Mouse (Mus musculus) layer of hippocampus, postnatal 14 days (tissue): ENCODE data around the gene Ahrr. TPM values are rescaled to one million over a fixed set of nuclear protein-coding genes. Genes with fewer than 3 reads are reported as not detected.

ENCODE experiments used
- DNase-seq, 2 experiments: peaks; one replicate each; pipeline ENCODE4 v3.0.0; 2021 to 2022; ENCODE audit warnings: low spot score in 2 of 2, mixed read lengths in 1 of 2
- long read RNA-seq, 2 experiments: library from polyadenylated mRNA; stranded (forward); transcript quantifications; one replicate each; pipeline ENCODE4 v2.0.0; 2021
- total RNA-seq, 2 experiments: library from RNA; stranded (reverse); gene quantifications; 2 replicates each; pipeline ENCODE4 v1.2.3; 2021

The Ahrr gene
- total RNA-seq: under 1 TPM; 0.85 to 0.93 TPM
- long read RNA-seq, experiment 1: 0 reads
- long read RNA-seq, experiment 2, partial matches to known transcripts: 0 of 2 reads
- long read RNA-seq, experiment 2, other reads (novel, unspliced or antisense): 2 of 2 reads

DNA sequence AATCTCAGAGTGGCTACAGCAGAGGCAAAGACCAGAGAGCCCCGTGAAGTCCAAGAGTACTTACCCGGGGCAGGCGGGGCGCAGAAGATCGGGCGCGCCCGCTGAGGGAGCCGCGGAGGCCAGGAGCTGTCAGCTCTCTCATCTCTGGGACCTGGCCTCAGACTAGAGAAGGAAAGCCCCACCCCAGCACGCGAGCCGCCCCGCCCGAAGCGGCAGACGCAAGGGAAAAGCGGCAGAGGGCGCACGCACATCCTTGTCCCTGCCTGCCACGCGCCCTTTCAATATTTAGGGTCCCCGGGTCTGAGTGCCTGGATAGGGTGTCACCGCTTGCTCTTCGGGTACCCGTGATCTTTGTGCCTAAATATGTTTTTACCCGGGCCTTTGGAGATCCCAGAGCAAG, at the start of gene Ahrr:
TSS of gene Ahrr (minus strand) at position 165 of the 400 bp plus-strand sequence.
- peak in 1 of 2 experiments; percentile 6 for DNase-seq

DNA sequence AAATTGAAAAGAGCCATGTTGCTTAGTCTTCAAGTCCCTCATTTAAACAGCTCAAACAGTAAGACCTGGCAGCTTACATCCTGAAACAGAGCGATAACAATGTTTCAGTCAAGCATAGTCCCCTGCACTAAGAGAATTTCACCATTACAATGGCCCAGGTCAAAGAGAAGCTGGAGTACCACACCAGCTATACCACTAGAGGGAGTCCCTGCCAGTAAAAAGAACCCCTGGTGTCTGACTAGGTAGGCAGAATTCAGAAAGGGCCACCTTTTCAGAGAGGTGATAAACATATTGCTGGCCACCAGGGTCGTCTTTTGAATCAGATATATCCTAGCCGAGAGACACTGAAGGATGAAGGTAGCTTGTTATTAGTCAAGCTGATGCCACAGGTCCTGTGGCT, 48.9 kb upstream of the Ahrr start:
- DNase-seq: peak in 1 of 2 experiments; percentile 26

DNA sequence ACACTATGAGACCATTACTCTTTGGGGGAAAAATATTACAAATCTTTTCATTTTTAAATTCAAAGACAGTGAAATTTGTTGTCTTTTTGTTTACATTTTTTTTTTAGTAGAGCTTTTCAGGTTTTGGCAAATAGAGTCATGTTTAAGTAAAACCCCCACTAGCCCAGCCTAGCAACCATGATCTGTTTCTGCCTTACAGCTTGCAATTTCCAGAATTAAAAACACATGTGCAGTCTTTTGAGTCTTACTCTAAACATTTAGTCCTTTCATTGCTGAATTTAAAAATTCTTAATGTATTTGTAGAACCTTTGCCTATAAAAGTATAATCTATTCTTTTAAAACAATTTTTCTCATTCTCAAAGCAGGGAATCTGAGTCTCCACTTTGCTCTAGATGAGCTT, 37.2 kb upstream of the Ahrr start:
- DNase-seq: no peak

DNA sequence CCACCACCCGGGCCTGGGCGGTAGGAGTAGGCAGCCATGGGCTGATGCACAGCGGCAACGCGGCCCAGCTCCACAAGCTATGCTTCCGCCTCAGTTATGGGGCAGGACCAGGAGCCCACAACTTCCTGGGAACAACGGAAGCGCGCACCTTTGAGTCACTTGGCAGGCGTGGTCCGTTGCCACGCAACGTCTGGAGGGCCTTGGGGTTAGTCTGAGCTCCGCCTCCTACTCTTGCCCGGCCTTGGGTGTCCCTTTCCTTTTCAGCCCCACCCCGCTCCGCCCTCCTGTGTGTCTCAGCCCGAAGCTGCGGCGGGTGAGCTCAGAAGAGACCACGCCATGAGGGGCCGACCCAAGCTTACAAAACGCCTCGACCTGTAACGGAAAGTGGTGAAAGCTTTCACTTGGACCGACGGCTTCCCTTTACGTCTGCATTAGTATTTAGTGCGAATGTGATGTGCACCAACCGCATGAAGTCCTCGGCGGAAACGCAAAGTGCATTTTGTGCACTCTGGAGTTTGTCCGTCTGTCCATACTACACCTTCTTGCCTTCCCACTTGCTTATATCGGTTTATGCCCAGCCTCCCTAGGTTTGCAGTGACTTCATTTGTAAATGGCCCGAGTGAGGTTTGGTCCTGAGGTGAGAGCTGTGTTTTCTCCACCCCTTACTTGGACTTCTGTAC, 25.2 kb upstream of the Ahrr start, which contains the start of gene Pdcd6:
TSS of gene Pdcd6 (minus strand) at position 411 of the 680 bp plus-strand sequence.
- peak; percentile 83 to 89 for DNase-seq

DNA sequence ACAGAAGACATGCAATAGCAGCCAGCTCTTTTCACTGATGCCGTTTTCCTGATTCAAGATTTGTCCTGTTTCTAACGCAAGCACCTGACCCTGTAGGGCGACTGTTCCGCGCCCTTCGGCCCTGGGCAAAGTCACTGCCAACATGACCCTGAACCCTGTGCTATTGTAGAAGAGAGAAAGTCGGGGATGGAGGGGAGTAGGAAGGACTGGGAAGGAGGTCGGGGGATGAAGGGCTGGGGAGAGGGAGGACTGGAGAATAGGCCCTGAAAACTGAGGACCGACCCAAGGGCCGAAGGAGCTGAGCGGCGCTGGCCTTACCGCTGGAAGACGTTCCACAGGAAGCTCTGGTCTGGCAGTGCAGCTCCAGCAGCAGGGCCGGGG, 24.6 kb upstream of the Ahrr start:
- DNase-seq: no peak

DNA sequence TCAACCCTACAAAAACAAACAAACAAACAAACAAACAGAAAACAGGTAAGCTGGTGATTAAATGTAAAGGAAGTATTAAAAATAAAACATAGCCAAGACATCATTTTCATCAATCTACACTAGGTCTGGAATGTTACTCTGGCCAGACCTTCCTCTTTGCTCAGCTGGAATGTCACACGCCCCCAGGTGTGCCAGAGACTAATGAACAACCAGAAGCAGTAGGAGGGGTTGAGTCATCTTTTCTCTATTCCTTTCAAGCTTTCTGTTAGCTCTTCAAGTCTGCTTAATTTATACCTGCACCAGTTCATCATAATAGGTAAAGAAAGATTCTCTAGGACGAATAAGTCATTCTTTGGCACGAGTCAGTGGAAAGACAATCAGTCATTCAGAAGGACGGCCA, 24.3 kb upstream of the Ahrr start:
- DNase-seq: no peak

DNA sequence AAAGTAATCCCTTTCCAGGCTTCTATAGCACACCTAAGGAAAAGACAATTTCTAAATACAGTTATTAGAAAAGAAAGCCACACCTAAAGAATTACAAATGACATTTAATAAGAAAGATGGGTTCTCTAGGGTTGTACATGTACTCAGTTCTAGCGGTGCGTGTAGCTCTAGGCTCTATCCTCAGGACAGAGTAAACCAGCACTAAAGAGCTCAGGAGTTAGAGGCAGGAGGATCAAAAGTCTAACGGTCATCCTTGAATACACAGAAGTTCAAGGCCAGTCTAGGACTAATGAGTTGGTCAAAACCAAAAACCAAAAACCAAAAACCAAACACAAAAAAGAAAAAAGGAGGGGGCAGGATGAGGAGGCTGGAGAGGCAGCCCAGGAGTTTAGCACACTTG, 22.5 kb upstream of the Ahrr start:
- DNase-seq: no peak

DNA sequence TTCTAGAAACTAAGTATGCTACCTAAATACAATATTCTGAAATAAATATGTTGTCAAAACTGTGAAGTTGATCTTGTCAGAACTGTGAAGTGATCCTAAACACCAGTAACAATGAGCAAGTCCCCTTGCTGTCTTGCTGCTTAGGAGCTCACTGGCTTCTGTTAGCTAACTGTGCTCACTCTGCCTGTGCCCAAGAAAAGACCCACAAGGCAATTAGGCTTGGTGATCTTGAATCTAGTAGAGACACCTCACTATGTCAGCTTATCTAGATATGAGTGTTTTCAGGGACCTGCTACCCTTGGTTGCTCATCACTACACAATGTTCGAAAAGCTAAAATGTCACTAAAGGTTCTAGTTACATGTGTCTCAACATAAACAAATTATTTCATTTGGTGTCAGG, 13.6 kb upstream of the Ahrr start:
- DNase-seq: no peak

DNA sequence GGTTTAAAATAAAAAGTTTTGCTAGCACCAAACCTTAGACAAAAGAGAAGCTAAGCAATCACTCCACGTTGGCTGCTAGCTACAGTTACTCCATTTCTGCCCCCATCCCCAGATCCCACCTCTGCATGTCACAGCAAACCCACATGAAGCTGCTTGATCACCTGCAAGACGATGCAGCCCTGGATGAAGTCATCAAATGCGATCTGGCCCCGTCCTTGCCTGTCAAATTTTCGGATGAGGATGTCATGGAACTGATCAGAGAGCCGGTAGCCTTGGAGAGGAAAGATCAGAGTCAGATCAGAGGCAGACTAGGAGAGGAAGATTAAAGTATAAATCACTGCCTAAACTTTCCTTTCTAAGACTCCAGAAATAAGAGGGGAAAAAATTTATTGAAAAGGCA, 13.2 kb upstream of the Ahrr start:
- DNase-seq: no peak

DNA sequence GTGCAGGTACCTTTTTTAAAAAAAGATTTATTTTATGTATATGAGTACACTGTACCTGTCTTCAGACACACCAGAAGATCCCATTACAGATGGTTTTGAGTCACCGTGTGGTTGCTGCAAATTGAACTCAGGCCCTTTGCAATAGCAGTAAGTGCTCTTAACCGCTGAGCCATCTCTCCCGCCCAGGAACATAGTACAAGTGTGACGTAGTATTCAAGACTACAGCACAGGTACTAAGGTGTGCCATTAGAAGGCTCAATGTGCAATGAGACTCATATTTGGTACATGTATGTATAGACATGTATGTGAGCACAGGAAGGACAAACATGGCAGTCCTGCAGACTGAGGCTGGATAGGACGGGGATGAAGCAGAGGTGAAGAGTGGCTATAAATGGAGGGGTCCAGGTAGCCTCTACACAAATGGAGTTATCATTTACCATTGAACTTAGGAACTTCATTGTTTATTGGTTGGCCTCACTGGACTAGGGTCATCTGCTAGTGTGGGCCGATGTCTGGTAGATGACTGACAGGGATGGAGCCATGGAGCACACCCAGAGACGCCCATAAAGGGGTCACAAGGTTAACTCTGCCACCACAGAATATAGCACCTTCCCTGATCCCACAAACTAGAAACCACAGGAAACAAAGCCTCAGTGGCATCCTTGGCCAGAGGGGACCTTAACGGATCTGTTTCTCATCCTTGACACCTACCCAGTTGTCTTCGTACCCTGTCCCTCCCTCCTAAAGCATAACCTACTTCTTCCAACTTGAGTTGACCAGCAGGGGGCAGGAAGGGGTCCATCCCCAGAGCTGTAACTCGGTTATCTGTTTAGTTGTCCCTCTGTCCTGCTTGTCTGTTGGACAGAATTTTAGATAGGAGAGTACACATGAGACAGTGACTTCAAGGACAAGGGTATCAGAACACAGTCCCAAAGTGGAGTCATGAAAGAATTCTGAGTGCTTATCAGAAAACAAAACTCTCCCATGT, 10.2 kb upstream of the Ahrr start:
- no peak for DNase-seq

DNA sequence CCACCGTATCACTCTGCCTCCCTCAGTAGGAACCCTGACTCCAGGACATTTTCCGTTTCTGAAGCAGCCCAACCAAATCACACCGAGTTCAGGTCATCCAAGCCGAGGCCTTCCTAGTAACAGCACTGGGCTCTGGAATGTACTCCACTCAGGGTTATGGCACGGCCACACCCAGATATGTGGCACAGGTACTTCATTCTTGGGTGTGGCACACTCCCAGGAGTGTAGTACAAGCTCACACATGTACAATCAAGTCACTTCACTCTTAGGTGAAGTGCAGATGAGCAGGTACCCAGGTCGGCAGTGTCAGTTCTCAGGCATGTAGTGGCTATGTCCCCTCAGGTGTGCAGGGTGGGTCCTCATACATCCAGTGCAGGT, 9.5 kb upstream of the Ahrr start:
- no peak for DNase-seq

DNA sequence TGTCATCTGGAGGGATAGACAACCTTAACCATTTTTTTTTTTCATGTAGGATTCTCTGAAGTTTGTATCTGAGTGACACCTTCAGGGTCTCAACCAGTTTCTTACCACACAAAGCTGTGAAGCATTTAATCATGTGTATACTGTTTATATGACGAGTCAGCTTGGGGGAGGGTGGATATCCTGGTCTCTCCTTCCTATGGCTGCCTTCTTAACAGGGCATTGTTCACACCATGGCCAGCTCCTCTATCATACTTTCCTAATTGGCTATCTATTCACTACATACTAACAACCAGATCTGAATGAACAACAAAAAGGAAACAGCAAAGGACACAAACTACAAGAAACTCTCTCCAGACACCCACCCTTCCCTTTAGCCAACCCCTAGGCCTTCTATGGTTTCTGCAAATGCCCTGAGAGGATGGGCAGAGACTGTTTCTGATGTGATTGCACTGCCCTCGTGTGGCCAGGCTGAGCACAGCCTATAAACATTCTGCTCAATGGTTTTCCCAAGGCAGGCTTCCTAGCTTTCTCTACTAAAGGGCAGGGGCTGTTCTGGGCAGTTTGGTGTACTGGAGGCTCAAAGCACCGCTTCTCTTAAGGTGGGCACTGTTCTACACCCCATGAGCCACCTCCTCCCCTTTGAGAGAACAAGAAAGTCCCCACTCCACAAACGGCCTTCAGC, 8.9 kb upstream of the Ahrr start:
- peak; percentile 69 to 79 for DNase-seq

DNA sequence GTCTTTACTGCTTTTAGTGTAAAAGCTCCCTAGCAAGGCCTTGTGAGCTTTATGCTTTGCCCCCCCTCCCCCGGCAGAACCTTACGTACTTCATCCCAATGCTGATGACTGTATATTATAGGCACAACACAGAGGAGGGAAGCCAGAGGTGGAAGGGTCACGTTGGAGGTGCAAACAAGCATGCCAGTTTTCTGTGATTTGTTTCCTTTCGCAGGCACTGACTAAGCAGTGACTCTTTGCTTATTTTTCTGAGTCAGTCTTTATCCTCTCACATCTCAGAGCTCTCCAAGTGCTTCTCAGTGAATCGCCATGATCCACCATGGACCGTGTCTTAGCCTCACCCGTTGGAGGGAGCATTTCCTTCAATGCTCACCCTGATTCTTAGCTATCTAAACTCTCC, 4.2 kb upstream of the Ahrr start:
- no peak for DNase-seq

DNA sequence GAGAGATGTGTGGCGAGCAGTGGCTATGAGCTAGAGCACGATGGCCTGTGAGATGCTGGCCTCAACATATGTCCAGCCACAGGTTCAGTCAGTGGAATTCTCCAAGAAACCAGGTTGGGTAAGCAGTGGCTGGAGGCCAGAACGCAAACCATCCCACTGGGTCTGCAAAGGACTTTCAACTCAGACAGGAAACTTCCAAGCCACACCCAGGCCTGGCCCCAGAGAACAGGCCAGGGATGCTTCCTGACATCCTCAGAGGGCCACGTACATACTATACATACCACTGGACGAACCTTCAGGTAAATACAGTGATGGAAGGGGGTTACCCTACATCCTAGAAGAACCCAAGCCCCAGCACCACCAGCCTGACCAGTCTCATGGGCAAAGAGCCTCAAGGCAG, 2.5 kb downstream of the Ahrr start:
- no peak for DNase-seq

DNA sequence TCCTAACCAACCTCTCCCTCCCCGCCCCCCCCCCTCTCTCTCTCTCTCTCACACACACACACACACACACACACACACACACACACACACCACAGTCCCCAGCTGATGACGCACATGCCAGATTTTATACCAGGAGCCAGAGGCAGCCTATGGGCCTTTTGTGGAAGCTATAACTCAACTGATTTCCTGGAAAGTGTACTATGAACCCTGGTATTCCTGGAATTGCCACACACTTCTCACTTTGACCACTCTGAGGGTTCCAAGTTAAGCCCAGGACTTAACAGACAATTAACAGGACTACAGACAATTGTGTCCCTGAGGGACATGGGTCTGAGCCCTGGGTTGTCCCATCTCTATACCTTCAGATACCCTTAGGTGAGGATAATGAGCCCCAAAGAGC, 9.8 kb downstream of the Ahrr start:
- DNase-seq: no peak

DNA sequence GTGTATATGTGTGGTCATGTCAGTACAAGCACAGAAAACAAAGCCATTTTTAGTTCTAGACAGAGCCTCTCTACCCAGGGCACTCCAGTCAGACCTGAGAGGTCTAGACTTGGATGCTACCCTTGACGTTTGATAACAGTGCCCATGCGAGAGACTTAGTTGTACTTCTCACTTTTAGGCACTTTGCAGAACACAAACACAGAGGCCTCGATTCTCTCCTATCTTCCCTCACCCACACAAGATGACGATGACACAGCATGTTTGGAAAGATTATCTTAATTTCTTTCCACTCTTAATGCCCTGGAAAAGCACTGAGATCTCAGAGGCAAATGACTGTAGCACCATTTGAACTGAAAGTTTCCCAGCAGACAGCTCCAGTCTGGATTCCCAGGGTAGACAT, 16.4 kb downstream of the Ahrr start:
- DNase-seq: no peak

DNA sequence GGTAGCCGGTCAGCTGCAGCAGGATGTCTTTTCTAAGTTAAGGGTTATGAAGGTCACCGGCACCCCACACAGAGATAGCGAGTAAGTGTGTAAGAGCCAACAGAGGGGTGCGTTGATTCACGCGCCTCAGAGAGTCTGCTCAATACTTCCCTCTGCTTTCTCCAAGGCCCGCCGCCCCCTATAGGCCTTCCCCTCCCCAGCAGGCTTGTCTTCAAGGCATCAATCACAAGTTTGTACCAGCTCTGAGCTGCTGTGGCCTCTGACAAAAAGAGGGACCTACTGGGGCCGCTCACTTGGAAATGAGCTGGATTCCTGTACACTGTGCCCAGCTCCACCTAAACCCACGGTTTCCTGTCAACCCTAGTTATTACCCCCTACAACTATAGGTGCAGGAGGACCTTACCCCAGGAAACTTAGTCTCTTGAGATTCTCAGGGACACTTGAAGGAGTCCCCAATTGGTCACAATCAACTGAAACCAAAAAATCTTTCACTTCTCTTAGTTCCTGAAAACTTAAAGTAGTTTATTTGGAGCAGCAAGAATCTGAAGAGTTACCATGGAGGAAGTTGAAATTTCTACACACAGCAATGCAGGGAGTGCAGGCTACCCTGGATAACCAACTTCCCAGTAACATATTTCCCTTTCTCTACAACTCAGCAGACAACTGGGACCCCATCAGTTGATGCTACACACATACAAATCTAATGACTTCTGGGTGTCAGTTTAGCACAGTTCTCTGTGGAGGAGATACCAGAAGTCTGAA, 31.7 kb downstream of the Ahrr start:
- peak in 1 of 2 experiments; percentile 26 for DNase-seq

DNA sequence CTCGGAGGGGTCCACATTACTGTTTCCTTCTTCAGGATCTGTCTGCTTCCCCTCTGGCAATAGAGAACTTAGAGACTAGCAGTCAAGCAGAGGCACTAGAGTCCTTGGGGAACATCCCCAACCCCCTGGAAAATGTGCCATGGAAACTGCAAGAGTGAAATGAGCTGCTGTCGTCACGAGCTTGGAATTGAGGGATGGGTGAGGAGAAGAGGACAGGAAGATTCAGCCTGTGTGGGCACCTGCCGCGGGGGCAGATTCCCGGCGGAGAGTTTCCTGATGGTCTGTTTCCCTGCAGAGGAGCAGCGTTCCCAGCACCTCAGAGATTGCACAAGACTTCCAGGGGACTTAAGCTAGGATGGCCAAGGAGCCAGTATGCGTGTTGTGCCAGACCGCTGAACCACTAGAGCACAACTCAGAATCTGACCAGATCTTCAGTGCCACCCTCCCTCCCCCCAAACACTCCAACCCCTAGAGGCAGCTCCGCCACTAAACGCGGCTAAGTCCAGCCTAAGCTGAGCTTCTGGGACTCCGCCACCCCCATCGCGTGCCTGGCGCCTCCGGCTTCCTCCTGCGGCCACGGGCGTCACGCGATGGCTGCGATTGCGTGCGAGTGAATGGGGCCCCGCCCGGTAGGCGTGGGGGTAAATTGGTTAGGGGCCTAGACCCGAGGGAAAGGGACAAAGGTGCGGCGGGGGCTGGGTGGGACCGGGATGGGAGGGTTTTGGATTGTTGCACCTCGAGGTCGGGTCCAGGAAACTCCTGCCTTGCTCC, 32.5 kb downstream of the Ahrr start:
- peak; percentile 24 to 41 for DNase-seq

DNA sequence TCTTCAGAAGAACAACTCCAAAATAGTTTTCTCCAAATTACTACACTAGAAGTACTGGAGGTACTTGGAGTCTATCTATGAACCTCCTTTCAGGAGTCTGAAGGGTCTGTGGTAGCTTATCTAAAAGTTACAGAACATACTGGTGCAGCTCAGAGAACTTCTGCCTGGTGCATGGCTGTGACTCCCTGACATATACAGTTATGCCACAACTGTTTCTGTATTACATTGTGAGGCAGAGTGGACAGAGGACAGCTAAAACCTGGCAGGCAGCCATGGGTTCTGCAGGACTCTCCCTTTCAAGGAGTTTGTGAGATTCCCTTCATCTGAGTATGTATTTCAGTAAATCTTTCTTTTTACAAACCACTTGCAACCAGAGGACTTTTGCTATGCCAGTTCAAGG, 45.6 kb downstream of the Ahrr start:
- no peak for DNase-seq

DNA sequence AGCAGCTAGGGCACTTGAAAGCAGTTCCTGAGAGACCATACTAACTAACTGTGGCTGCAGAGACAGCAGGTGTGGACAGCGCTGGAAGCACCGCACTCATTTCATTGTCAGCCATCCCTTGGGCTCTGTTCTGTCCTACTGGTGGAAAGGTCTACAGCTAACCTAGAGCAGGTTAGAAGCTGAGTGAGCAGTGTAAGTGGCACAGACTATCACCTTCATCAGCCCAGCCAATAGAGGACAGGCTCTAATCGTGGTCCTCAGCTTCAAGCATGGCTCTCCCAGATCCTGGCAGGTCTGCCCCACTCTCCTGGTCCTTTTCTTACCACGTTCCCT, 46.3 kb downstream of the Ahrr start:
- DNase-seq: no peak
